Mouse (Mus musculus): Measurements from ENCODE around the gene Cyba. TPM values are rescaled to one million over a fixed set of nuclear protein-coding genes. Genes with fewer than 3 reads are reported as not detected.

The Cyba gene
- polyA plus RNA-seq, 1 experiment from 2014 or later, result 238 TPM

- Histone ChIP-seq H3K9ac (no peak overlapping the region), H3K9me3 (no peaks in the 10 kb centered on the region)
Observed at GRCm38 (mm10) chr8:122375751-122376364, 56.9 kb downstream of the Cyba start.

GRCm38 (mm10) chr8:122375320-122375719, 57.4 kb downstream of the Cyba start:
- Histone ChIP-seq H3K9ac (no peak overlapping the region), H3K27me3 (replicated peaks) (no peaks in the 10 kb centered on the region), H3K4me2 (0 out of 2 replicates have a peak overlapping the region, but pooled peaks have one; percentile 65), H3K4me1 (peaks cover 5% of the 10 kb centered on the region; the same call in 1 of the 2 replicates), H3K36me3 (no peaks in the 10 kb centered on the region), H3K9me3 (no peaks in the 10 kb centered on the region), H3K4me3 (replicated peaks) (no peak overlapping the region), H3K27ac (no peak overlapping the region)
- ATAC-seq (ENCODE audit: insufficient read depth, low FRiP score, low read depth), result no peak
- WGBS, result 89% methylated on average over 7 of the region's 7 CpGs

More at GRCm38 (mm10) chr8:122375751-122376364, 56.9 kb downstream of the Cyba start:
- WGBS, result 23% methylated on average over 13 of the region's 13 CpGs
- Histone ChIP-seq H3K4me3 (replicated peaks) (peak overlapping the region; percentile 84), H3K4me2 (peak overlapping the region; percentile 65), H3K27ac (no peak overlapping the region), H3K4me1 (peaks cover 5% of the 10 kb centered on the region; the same call in 1 of the 2 replicates), H3K36me3 (no peaks in the 10 kb centered on the region), H3K27me3 (replicated peaks) (no peaks in the 10 kb centered on the region)
- ATAC-seq (ENCODE audit: insufficient read depth, low FRiP score, low read depth), result no peak

Small RNA genes within 50 kb of the gene (microRNA-seq; reads per million reads assigned to microRNA genes)
- not detected for gene Gm24366

Other genes with a start within 250 kb of the Cyba start
- gene Zfpm1, start 150.8 kb downstream of the Cyba start, polyA plus RNA-seq (2015; fragmentation: Nextera tagmentation; extraction: Ambion mirVana), result 5.6 and 5.7 TPM in 2 replicates
- gene Trhr2, start 72.2 kb downstream of the Cyba start, polyA plus RNA-seq (2015; fragmentation: Nextera tagmentation; extraction: Ambion mirVana), result not detected in 2 replicates
- gene Zc3h18, start 56.3 kb downstream of the Cyba start, polyA plus RNA-seq (2015; fragmentation: Nextera tagmentation; extraction: Ambion mirVana), result 48.7 and 48.9 TPM in 2 replicates
- not detected in 2 replicates for gene Il17c, start 10.9 kb downstream of the Cyba start, polyA plus RNA-seq (2015; fragmentation: Nextera tagmentation; extraction: Ambion mirVana)
- gene Mvd, start 10.5 kb upstream of the Cyba start, polyA plus RNA-seq (2015; fragmentation: Nextera tagmentation; extraction: Ambion mirVana), result 38.7 and 43.7 TPM in 2 replicates
- gene Snai3, start 27.8 kb upstream of the Cyba start, polyA plus RNA-seq (2015; fragmentation: Nextera tagmentation; extraction: Ambion mirVana), result 0.31 and 0.70 TPM in 2 replicates
- 35.1 and 38.5 TPM in 2 replicates for gene Rnf166, start 43.1 kb upstream of the Cyba start, polyA plus RNA-seq (2015; fragmentation: Nextera tagmentation; extraction: Ambion mirVana)
- 44.8 and 45.6 TPM in 2 replicates for gene Ctu2, start 43.2 kb upstream of the Cyba start, polyA plus RNA-seq (2015; fragmentation: Nextera tagmentation; extraction: Ambion mirVana)
- 12.8 and 16.3 TPM in 2 replicates for gene Piezo1, start 118.4 kb upstream of the Cyba start, polyA plus RNA-seq (2015; fragmentation: Nextera tagmentation; extraction: Ambion mirVana)
- 34.9 and 37.0 TPM in 2 replicates for gene Cdt1, start 135.1 kb upstream of the Cyba start, polyA plus RNA-seq (2015; fragmentation: Nextera tagmentation; extraction: Ambion mirVana)
- 354 and 399 TPM in 2 replicates for gene Aprt, start 144.0 kb upstream of the Cyba start, polyA plus RNA-seq (2015; fragmentation: Nextera tagmentation; extraction: Ambion mirVana)
- 11.9 and 13.1 TPM in 2 replicates for gene Galns, start 178.5 kb upstream of the Cyba start, polyA plus RNA-seq (2015; fragmentation: Nextera tagmentation; extraction: Ambion mirVana)
- gene Trappc2l, start 178.7 kb upstream of the Cyba start, polyA plus RNA-seq (2015; fragmentation: Nextera tagmentation; extraction: Ambion mirVana), result 49.7 and 61.8 TPM in 2 replicates
- gene Pabpn1l, start 189.8 kb upstream of the Cyba start, polyA plus RNA-seq (2015; fragmentation: Nextera tagmentation; extraction: Ambion mirVana), result 0.12 TPM in 1 of 2 replicates, not detected in the other